Mouse (Mus musculus): ENCODE measurements around the gene Olfr1441.

Olfr1441 gene

GRCm38 (mm10) chr19:12417361-12417760, at the start of gene Olfr1441:
TSS of gene Olfr1441 (plus strand) at chr19:12417433.
- no peak for DNase-seq (ENCODE audit: low spot score in 2 of 2)

GRCm38 (mm10) chr19:12373004-12373403, 44.2 kb upstream of the Olfr1441 start:
- DNase-seq (ENCODE audit: low spot score in 2 of 2): no peak

GRCm38 (mm10) chr19:12374465-12375025, 42.7 kb upstream of the Olfr1441 start:
- no peak for DNase-seq (ENCODE audit: low spot score in 2 of 2)

GRCm38 (mm10) chr19:12386979-12387378, 30.3 kb upstream of the Olfr1441 start, which contains the start of gene Olfr1440:
TSS of gene Olfr1440 (plus strand) at chr19:12387279.
- DNase-seq (ENCODE audit: low spot score in 2 of 2): no peak

- DNase-seq (ENCODE audit: low spot score in 2 of 2): no peak
Measured at GRCm38 (mm10) chr19:12413737-12414136, 3.5 kb upstream of the Olfr1441 start.

- no peak for DNase-seq (ENCODE audit: low spot score in 2 of 2)
Measured at GRCm38 (mm10) chr19:12418312-12418711, 1.1 kb downstream of the Olfr1441 start.

- no peak for DNase-seq (ENCODE audit: low spot score in 2 of 2)
Measured at GRCm38 (mm10) chr19:12420555-12420954, 3.3 kb downstream of the Olfr1441 start.

- no peak for DNase-seq (ENCODE audit: low spot score in 2 of 2)
Measured at GRCm38 (mm10) chr19:12421680-12422079, 4.4 kb downstream of the Olfr1441 start.

- no peak for DNase-seq (ENCODE audit: low spot score in 2 of 2)
Measured at GRCm38 (mm10) chr19:12427101-12427500, 9.9 kb downstream of the Olfr1441 start.

GRCm38 (mm10) chr19:12427605-12428004, 10.4 kb downstream of the Olfr1441 start, which contains the start of gene Pfpl:
TSS of gene Pfpl (plus strand) at chr19:12427905.
- DNase-seq (ENCODE audit: low spot score in 2 of 2): no peak

GRCm38 (mm10) chr19:12433033-12433432, 15.8 kb downstream of the Olfr1441 start:
- DNase-seq (ENCODE audit: low spot score in 2 of 2): peak in 1 of 2 experiments; percentile 25

GRCm38 (mm10) chr19:12435011-12435416, 17.8 kb downstream of the Olfr1441 start:
- DNase-seq (ENCODE audit: low spot score in 2 of 2): no peak

GRCm38 (mm10) chr19:12435750-12436524, 18.7 kb downstream of the Olfr1441 start:
- no peak for DNase-seq (ENCODE audit: low spot score in 2 of 2)

- DNase-seq (ENCODE audit: low spot score in 2 of 2): no peak
Measured at GRCm38 (mm10) chr19:12439581-12439980, 22.3 kb downstream of the Olfr1441 start.

- no peak for DNase-seq (ENCODE audit: low spot score in 2 of 2)
Measured at GRCm38 (mm10) chr19:12440103-12440725, 23.0 kb downstream of the Olfr1441 start.

GRCm38 (mm10) chr19:12442560-12442959, 25.3 kb downstream of the Olfr1441 start:
- DNase-seq (ENCODE audit: low spot score in 2 of 2): no peak

- DNase-seq (ENCODE audit: low spot score in 2 of 2): no peak
Measured at GRCm38 (mm10) chr19:12445014-12445413, 27.8 kb downstream of the Olfr1441 start.

GRCm38 (mm10) chr19:12457401-12458066, 40.3 kb downstream of the Olfr1441 start:
- peak in 1 of 2 experiments; percentile 35 for DNase-seq (ENCODE audit: low spot score in 2 of 2)

GRCm38 (mm10) chr19:12459516-12459915, 42.3 kb downstream of the Olfr1441 start:
- no peak for DNase-seq (ENCODE audit: low spot score in 2 of 2)

- DNase-seq (ENCODE audit: low spot score in 2 of 2): no peak
Measured at GRCm38 (mm10) chr19:12460282-12461249, 43.3 kb downstream of the Olfr1441 start, which contains the start of gene Mpeg1. TSS of gene Mpeg1 (plus strand) at chr19:12460779.
